Mouse (Mus musculus): ENCODE measurements around the gene Foxl1. TPM values are rescaled to one million over a fixed set of nuclear protein-coding genes. Genes with fewer than 3 reads are reported as not detected.

The Foxl1 gene
- total and polyA plus RNA-seq, 3 experiments, result 0.04 TPM; not detected in 2

DNA sequence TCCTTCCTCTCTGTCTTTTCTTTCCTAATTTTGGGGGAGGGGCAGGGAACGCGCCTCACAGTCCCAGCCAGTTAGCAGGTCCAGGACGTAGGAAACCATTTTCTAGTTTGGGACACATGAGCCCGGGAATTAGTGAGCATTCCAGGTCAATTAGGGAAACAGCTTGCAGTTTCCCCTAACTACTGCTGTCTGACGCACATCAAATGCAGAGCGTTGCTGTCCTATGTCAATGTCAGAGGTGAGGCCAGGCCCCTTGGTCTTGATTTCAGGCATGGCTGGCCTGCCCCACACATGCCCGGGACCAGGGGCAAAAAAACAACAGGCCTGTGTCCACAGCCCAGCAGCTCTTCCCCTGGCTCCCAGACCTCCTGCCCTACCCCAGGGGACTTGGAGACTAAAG, 42.4 kb downstream of the Foxl1 start:
- Histone ChIP-seq H3K9me3 (replicated peaks; ENCODE audit: low read length) (no peaks in the 10 kb centered on the region), H3K4me3 (replicated peaks in 1 of 3; ENCODE audit: low read depth in 2 of 3, low read length in 2 of 3, poor library complexity in 1 of 3) (no peak overlapping the region), H3K27me3 (replicated peaks) (peaks cover 90% of the 10 kb centered on the region), H3K4me1 (ENCODE audit: control insufficient read depth in 1 of 2, insufficient read depth in 2 of 2) (no peaks in the 10 kb centered on the region), H3K79me2 (replicated peaks; ENCODE audit: control insufficient read depth, extremely low read depth, insufficient read depth, poor library complexity, severe bottlenecking) (no peaks in the 10 kb centered on the region), H3K9ac (ENCODE audit: insufficient read depth, low read depth) (no peak overlapping the region), H3K27ac (ENCODE audit: insufficient read depth, low read depth) (no peak overlapping the region), H3K4me2 (ENCODE audit: insufficient read depth, low read depth, poor library complexity, severe bottlenecking) (no peak overlapping the region), H3K36me3 (replicated peaks in 1 of 2; ENCODE audit: control insufficient read depth in 1 of 2, insufficient read depth in 1 of 2, low read length in 1 of 2) (no peaks in the 10 kb centered on the region)
- dilution Hi-C loops (cut with MboI; ENCODE audit: extremely low pct_ligation_motif_present, extremely low pct_unique_long_range_greater_than_20kb, low sequenced_read_pairs), result no loop called here
- in situ Hi-C loops (cut with MboI; ENCODE audit: low pct_ligation_motif_present, low pct_unique_long_range_greater_than_20kb, low sequenced_read_pairs), result no loop called here
- TF ChIP-seq JUN (IDR thresholded peaks at IDR 0.05; ENCODE audit: insufficient read depth, low read depth, low read length), result no peak
- no peak for TF ChIP-seq ZC3H11A (IDR thresholded peaks at IDR 0.05; ENCODE audit: low read depth, low read length)
- no peak for TF ChIP-seq EP300 (IDR thresholded peaks at IDR 0.05; ENCODE audit: low read length)
- no peak for TF ChIP-seq UBTF (IDR thresholded peaks at IDR 0.05; ENCODE audit: low read depth, low read length)
- no peak for TF ChIP-seq BHLHE40 (IDR thresholded peaks at IDR 0.05; ENCODE audit: low read depth, low read length)
- no peak for TF ChIP-seq MYC (IDR thresholded peaks at IDR 0.05; ENCODE audit: low read depth, low read length)
- TF ChIP-seq USF2 (conservative IDR thresholded peaks at IDR 0.05; ENCODE audit: low read depth, low read length), result no peak
- TF ChIP-seq ZNF384 (IDR thresholded peaks at IDR 0.05; ENCODE audit: low read depth, low read length), result no peak
- no peak for TF ChIP-seq SMC3 (IDR thresholded peaks at IDR 0.05; ENCODE audit: low read depth, low read length)
- TF ChIP-seq MEF2A (IDR thresholded peaks at IDR 0.05; ENCODE audit: borderline replicate concordance, low read depth, low read length), result no peak
- TF ChIP-seq USF1 (IDR thresholded peaks at IDR 0.05; ENCODE audit: low read depth, low read length), result no peak
- TF ChIP-seq E2F4 (IDR thresholded peaks at IDR 0.05; ENCODE audit: insufficient replicate concordance, low read depth, low read length), result no peak
- TF ChIP-seq KAT2A (IDR thresholded peaks at IDR 0.05; ENCODE audit: insufficient replicate concordance, low read length), result no peak
- no peak for TF ChIP-seq POLR2AphosphoS2 (IDR thresholded peaks at IDR 0.05; ENCODE audit: low read depth, low read length)
- TF ChIP-seq NELFE (IDR thresholded peaks at IDR 0.05; ENCODE audit: low read depth, low read length), result no peak
- TF ChIP-seq JUND (conservative IDR thresholded peaks at IDR 0.05; ENCODE audit: low read depth, low read length), result no peak
- TF ChIP-seq IRF4 (IDR thresholded peaks at IDR 0.05; ENCODE audit: low read depth, low read length), result no peak
- no peak for TF ChIP-seq CTCF (conservative IDR thresholded peaks at IDR 0.05 in 1 of 2, IDR thresholded peaks at IDR 0.05 in 1 of 2; ENCODE audit: low read depth in 2 of 2, low read length in 2 of 2)
- TF ChIP-seq ZKSCAN1 (IDR thresholded peaks at IDR 0.05; ENCODE audit: borderline replicate concordance, low read depth, low read length), result no peak
- no peak for DNase-seq (ENCODE audit: extremely low read depth)

DNA sequence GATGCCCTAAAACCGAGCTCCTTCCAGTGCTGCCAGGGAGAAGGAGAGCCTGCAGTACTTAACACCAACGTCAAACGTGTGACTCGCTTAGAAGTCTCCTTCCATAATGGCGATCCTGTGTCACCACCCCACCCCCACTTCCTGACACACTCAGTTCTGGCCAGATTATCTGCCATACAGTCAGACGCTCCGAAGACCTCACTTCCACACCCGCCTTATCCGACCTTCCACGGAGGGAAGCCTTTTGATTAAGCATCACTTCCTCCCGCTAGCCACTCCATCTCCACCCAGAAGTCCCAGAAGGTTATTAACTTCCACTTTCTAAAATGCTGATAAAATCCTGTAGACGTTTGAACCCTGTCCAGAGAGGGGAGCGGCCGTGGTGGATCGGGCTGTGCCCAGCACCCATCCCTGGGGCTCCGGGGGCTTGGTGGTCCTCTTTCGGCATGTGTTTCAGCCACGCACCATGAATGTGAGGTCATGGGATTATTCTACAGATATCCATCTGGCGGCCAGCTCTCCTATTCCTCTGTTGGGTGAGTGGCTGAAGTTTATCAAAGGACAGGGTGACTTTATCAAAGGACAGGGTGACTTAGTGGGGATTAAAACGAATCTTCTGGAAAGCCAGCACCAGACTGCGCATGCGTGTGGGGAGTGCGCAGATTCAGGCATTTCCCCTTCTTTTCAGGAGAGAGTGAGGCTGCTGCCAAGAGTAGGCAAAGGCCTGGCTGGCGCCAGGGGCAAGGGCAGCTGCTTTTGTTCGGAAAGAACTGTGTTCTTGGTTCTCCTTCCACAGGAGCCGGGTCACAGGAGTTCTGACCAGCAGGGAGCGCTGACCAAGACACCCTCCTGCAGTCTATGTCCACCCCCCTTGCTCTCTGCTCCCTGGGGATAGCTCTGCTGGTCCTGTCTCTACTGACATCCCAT, 43.1 kb downstream of the Foxl1 start:
- TF ChIP-seq RAD21 (IDR thresholded peaks at IDR 0.05; ENCODE audit: low read depth, low read length) (no peak), CTCF (conservative IDR thresholded peaks at IDR 0.05 in 1 of 2, IDR thresholded peaks at IDR 0.05 in 1 of 2; ENCODE audit: low read depth in 2 of 2, low read length in 2 of 2) (0 out of 4 replicates have a peak, but pooled peaks of 1 of the 2 experiments have one; percentile 6)
- no peak overlapping the region for H3K27ac ChIP-seq (ENCODE audit: insufficient read depth, low read depth)
- no peak overlapping the region for H3K4me3 ChIP-seq (replicated peaks in 1 of 3; ENCODE audit: low read depth in 2 of 3, low read length in 2 of 3, poor library complexity in 1 of 3)
- no peaks in the 10 kb centered on the region for H3K9me3 ChIP-seq (replicated peaks; ENCODE audit: low read length)
- no peak overlapping the region for H3K4me2 ChIP-seq (ENCODE audit: insufficient read depth, low read depth, poor library complexity, severe bottlenecking)
- H3K36me3 ChIP-seq (replicated peaks in 1 of 2; ENCODE audit: control insufficient read depth in 1 of 2, insufficient read depth in 1 of 2, low read length in 1 of 2), result no peaks in the 10 kb centered on the region
- H3K9ac ChIP-seq (ENCODE audit: insufficient read depth, low read depth), result no peak overlapping the region
- in situ Hi-C loops (cut with MboI; ENCODE audit: low pct_ligation_motif_present, low pct_unique_long_range_greater_than_20kb, low sequenced_read_pairs), result no loop called here
- DNase-seq (ENCODE audit: extremely low read depth), result no peak
- dilution Hi-C loops (cut with MboI; ENCODE audit: extremely low pct_ligation_motif_present, extremely low pct_unique_long_range_greater_than_20kb, low sequenced_read_pairs), result no loop called here
- H3K27me3 ChIP-seq (replicated peaks), result peaks cover 88% of the 10 kb centered on the region
- H3K79me2 ChIP-seq (replicated peaks; ENCODE audit: control insufficient read depth, extremely low read depth, insufficient read depth, poor library complexity, severe bottlenecking), result no peaks in the 10 kb centered on the region
- H3K4me1 ChIP-seq (ENCODE audit: control insufficient read depth in 1 of 2, insufficient read depth in 2 of 2), result no peaks in the 10 kb centered on the region

Measured in CH12.LX (cell line).